ENCODE assay signal across 23 mouse cellular contexts in the genomic region with DNA sequence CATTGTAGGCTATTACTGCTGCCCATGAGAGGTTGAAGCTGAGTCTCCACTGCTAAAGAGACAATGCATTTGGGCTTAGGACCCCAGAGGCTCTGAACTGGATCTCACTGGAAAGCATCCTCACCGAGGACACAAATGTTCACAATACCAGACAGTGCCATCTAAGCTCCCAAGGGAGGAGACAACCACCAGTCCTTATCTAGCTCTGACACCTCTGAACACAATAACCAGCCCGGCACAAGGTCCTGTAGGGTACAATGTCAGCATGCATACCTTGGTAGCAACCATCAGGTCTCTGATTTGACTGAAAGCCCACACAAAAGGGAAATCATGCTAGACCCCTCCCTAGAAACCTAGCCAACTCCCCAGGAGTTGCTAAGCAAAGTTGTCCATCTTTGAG. TPM values are rescaled to one million over a fixed set of nuclear protein-coding genes. Genes with fewer than 3 reads are reported as not detected.
A peak's percentile ranks its signal among the peaks of the same experiment; 100 is the strongest.
DNase-seq lines count a peak whose midpoint lies in the region; ATAC-seq lines count a peak whose summit lies in the region.
"Had no signal": no experiment of that assay in that cellular context is flagged by ENCODE, and none has a peak within 500 bp of the region (broad histone marks: within the 10 kb centered on the region; RNA-seq: fewer than 3 reads in every experiment).

No protein-coding gene starts in this region.

- DNase-seq in liver, embryonic 11.5 days (ENCODE audit: low spot score): no peak
- no peak for DNase-seq in liver
- DNase-seq in liver, embryonic 13.5 days: no peak
- no peak for DNase-seq in T-cell, adult 2 months (ENCODE audit: low spot score)
- no peak for DNase-seq in urinary bladder, postnatal 14 days (ENCODE audit: low spot score)
- DNase-seq: adrenal gland, adult 8-10 months; adrenal gland, postnatal 14 days; cerebellum, adult 11 months; cerebellum, adult 18-20 months; cerebellum, adult 8-10 months; cerebellum, adult 9-11 months; cerebellum, postnatal 14 days; cerebellum, postnatal 36 days; embryo, embryonic 11 days had no signal

- H3K9ac ChIP-seq in liver, embryonic 11.5 days (ENCODE audit: low read depth, low read length): no peak overlapping the region
- H3K9ac ChIP-seq in liver, embryonic 13.5 days: no peak overlapping the region
- H3K9ac ChIP-seq: embryonic facial prominence, embryonic 13.5 days; embryonic facial prominence, embryonic 15.5 days; forebrain, embryonic 12.5 days had no signal

- 62% methylated on average over 2 of the region's 2 CpGs for WGBS in liver, embryonic 11.5 days
- WGBS in liver, embryonic 13.5 days (ENCODE audit: insufficient replicate concordance): 27% methylated on average over 2 of the region's 2 CpGs

- H3K27me3 ChIP-seq in liver, embryonic 11.5 days (replicated peaks; ENCODE audit: control insufficient read depth, insufficient read depth, low read length): no peaks in the 10 kb centered on the region
- no peaks in the 10 kb centered on the region for H3K27me3 ChIP-seq in liver, embryonic 13.5 days
- H3K27me3 ChIP-seq: embryonic facial prominence, embryonic 13.5 days; embryonic facial prominence, embryonic 15.5 days; forebrain, embryonic 12.5 days had no signal

- H3K4me1 ChIP-seq in liver, embryonic 11.5 days (replicated peaks; ENCODE audit: control insufficient read depth, insufficient read depth, low read length): no peaks in the 10 kb centered on the region; the same call in 1 of the 2 replicates
- H3K4me1 ChIP-seq in liver, embryonic 13.5 days (replicated peaks): peaks cover 15% of the 10 kb centered on the region
- H3K4me1 ChIP-seq: embryonic facial prominence, embryonic 13.5 days; embryonic facial prominence, embryonic 15.5 days; forebrain, embryonic 10.5 days; forebrain, embryonic 12.5 days had no signal

- H3K4me2 ChIP-seq in liver, embryonic 11.5 days: no peak overlapping the region
- no peak overlapping the region for H3K4me2 ChIP-seq in liver, embryonic 13.5 days
- H3K4me2 ChIP-seq: embryonic facial prominence, embryonic 13.5 days; embryonic facial prominence, embryonic 15.5 days; forebrain, embryonic 12.5 days had no signal

- ATAC-seq in liver, embryonic 11.5 days (replicated peaks; ENCODE audit: low FRiP score): 0 out of 2 replicates have a peak, but pooled peaks have one; percentile 51
- ATAC-seq in liver, embryonic 13.5 days (ENCODE audit: low read depth): peak; percentile 51; the same call in 1 of the 2 replicates
- ATAC-seq in megakaryocyte progenitor cell, adult 5-6 weeks (replicated peaks; ENCODE audit: poor library complexity): peak; percentile 51
- ATAC-seq: activated CD4-positive, CD25-positive, alpha-beta regulatory T cell, adult 4 months; forebrain, embryonic 14.5 days; forebrain, embryonic 16.5 days had no signal

- H3K4me3 ChIP-seq in liver, embryonic 11.5 days (ENCODE audit: low read depth, low read length): no peak overlapping the region
- H3K4me3 ChIP-seq in liver, embryonic 13.5 days (replicated peaks): no peak overlapping the region
- H3K4me3 ChIP-seq: embryonic facial prominence, embryonic 13.5 days; embryonic facial prominence, embryonic 15.5 days; erythroblast, embryonic 14.5 days; forebrain, embryonic 10.5 days; forebrain, embryonic 12.5 days had no signal

- H3K27ac ChIP-seq in liver, embryonic 11.5 days (ENCODE audit: low read depth, low read length): no peak overlapping the region
- H3K27ac ChIP-seq in liver, embryonic 13.5 days: no peak overlapping the region
- H3K27ac ChIP-seq: embryonic facial prominence, embryonic 13.5 days; embryonic facial prominence, embryonic 15.5 days; forebrain, embryonic 10.5 days; forebrain, embryonic 12.5 days had no signal

- no peaks in the 10 kb centered on the region for H3K9me3 ChIP-seq in liver, embryonic 11.5 days (ENCODE audit: control insufficient read depth, low read length)
- no peaks in the 10 kb centered on the region for H3K9me3 ChIP-seq in liver, embryonic 13.5 days (replicated peaks)
- H3K9me3 ChIP-seq: embryonic facial prominence, embryonic 13.5 days; embryonic facial prominence, embryonic 15.5 days; forebrain, embryonic 10.5 days; forebrain, embryonic 12.5 days had no signal

- peaks cover 5% of the 10 kb centered on the region; the same call in 1 of the 2 replicates for H3K36me3 ChIP-seq in liver, embryonic 11.5 days (ENCODE audit: control insufficient read depth, insufficient read depth, low read length)
- 0 out of 2 replicates have a peak, but pooled peaks cover 13% of the 10 kb centered on the region for H3K36me3 ChIP-seq in liver, embryonic 13.5 days

RNA-seq across cellular contexts. Expression of gene Zdhhc17, which starts 30.5 kb away (rescaled TPM):
- polyA plus RNA-seq in liver, embryonic 11.5 days (2014; fragmentation: Nextera tagmentation; extraction: Ambion mirVana): 12.1 and 14.7 TPM in 2 replicates
- 4.3 and 6.3 TPM in 2 replicates for polyA plus RNA-seq in liver, embryonic 13.5 days (2015; fragmentation: Nextera tagmentation; extraction: Ambion mirVana)
- 16.3 and 25.2 TPM in 2 replicates for total RNA-seq in megakaryocyte progenitor cell, adult 5-6 weeks (2015)
- total RNA-seq in megakaryocyte progenitor cell, adult 5-6 weeks (2017): 15.9 and 21.5 TPM in 2 replicates
- polyA plus RNA-seq: erythroblast, embryonic 14.5 days had no signal

RNA-seq across cellular contexts. Expression of gene Csrp2, which starts 59.8 kb away (rescaled TPM):
- polyA plus RNA-seq in liver, embryonic 11.5 days (2014; fragmentation: Nextera tagmentation; extraction: Ambion mirVana): 64.4 and 72.4 TPM in 2 replicates
- 19.7 and 21.6 TPM in 2 replicates for polyA plus RNA-seq in liver, embryonic 13.5 days (2015; fragmentation: Nextera tagmentation; extraction: Ambion mirVana)
- 19.3 and 26.5 TPM in 2 replicates for total RNA-seq in megakaryocyte progenitor cell, adult 5-6 weeks (2015)
- total RNA-seq in megakaryocyte progenitor cell, adult 5-6 weeks (2017): 61.1 and 92.4 TPM in 2 replicates
